Mouse (Mus musculus) hindbrain, embryonic 11.5 days (tissue): ENCODE data around the gene Scarf1. TPM values are rescaled to one million over a fixed set of nuclear protein-coding genes. Genes with fewer than 3 reads are reported as not detected.
A peak's percentile ranks its signal among the peaks of the same experiment; 100 is the strongest.

Experiments used
- ATAC-seq: fragments of 200-750 bp; cut with Nextera tagmentation; 2 replicates; pipeline ENCODE4 v1.8.0; 2017; ENCODE audit warnings: mild to moderate bottlenecking, moderate TSS enrichment, moderate library complexity; ENCODE audit not compliant: low FRiP score
- DNase-seq: peaks from one replicate; pipeline ENCODE4 v3.0.0-alpha.2; 2015; ENCODE audit warnings: low spot score
- H3K27ac ChIP-seq: fragments of 300-500 bp; sonication (generic); 2 replicates; pipeline ENCODE4 v1.5.1; 2014; ENCODE audit warnings: mild to moderate bottlenecking, low read depth, low read length
- H3K27me3 ChIP-seq: fragments of 300-500 bp; sonication (generic); 2 replicates; pipeline ENCODE4 v1.6.1; 2014; ENCODE audit warnings: mild to moderate bottlenecking, low read length, moderate library complexity, mixed read lengths; ENCODE audit not compliant: control insufficient read depth, insufficient read depth
- H3K36me3 ChIP-seq: fragments of 300-500 bp; sonication (generic); 2 replicates; pipeline ENCODE4 v1.6.1; 2014; ENCODE audit warnings: mild to moderate bottlenecking, low read length, moderate library complexity, mixed read lengths; ENCODE audit not compliant: control insufficient read depth, insufficient read depth
- H3K4me1 ChIP-seq: fragments of 300-500 bp; sonication (generic); replicated peaks from 2 replicates; pipeline ENCODE4 v1.6.1; 2014; ENCODE audit warnings: low read length, mixed read lengths; ENCODE audit not compliant: control insufficient read depth, insufficient read depth
- H3K4me2 ChIP-seq: fragments of 300-500 bp; sonication (generic); replicated peaks from 2 replicates; pipeline ENCODE4 v1.6.1; 2014; ENCODE audit warnings: mild to moderate bottlenecking, low read depth, low read length
- H3K4me3 ChIP-seq: fragments of 300-500 bp; sonication (generic); 2 replicates; pipeline ENCODE4 v1.5.1; 2014; ENCODE audit warnings: low read depth, low read length
- H3K9ac ChIP-seq: fragments of 300-500 bp; sonication (generic); 2 replicates; pipeline ENCODE4 v1.6.1; 2014; ENCODE audit warnings: low read depth, low read length
- H3K9me3 ChIP-seq: fragments of 300-500 bp; sonication (generic); 2 replicates; pipeline ENCODE4 v1.6.1; 2016; ENCODE audit warnings: low read length; ENCODE audit not compliant: control insufficient read depth
- WGBS: fragments of 180-500 bp; shearing (Covaris S2); extraction: QIAGEN DNeasy Blood & Tissue Kit; methylation state at CpG from one replicate; pipeline ENCODE4 v1.1.7; 2014; 5-methylcytosine and 5-hydroxymethylcytosine counted together
- polyA plus RNA-seq: library from polyadenylated mRNA; unstranded; fragments of >200 nt; fragmentation: Nextera tagmentation; extraction: Ambion mirVana; gene quantifications from 2 replicates; pipeline ENCODE4 v1.2.1, GENCODE M21; 2014

The Scarf1 gene
- polyA plus RNA-seq, 1 experiment from 2014 or later = 3.4 TPM

GRCm38 (mm10) chr11:75470675-75471074 is 42.7 kb upstream of the Scarf1 start:
- H3K36me3 ChIP-seq = no peaks in the 10 kb centered on the region
- H3K27ac ChIP-seq = no peak overlapping the region
- no peak overlapping the region for H3K9ac ChIP-seq
- no peaks in the 10 kb centered on the region for H3K27me3 ChIP-seq
- H3K4me2 ChIP-seq = no peak overlapping the region
- ATAC-seq (no peak), DNase-seq (no peak)
- no peaks in the 10 kb centered on the region for H3K9me3 ChIP-seq
- WGBS = 79% methylated on average over 3 of the region's 3 CpGs
- no peaks in the 10 kb centered on the region for H3K4me1 ChIP-seq
- H3K4me3 ChIP-seq = no peak overlapping the region

- Histone ChIP-seq H3K27ac (no peak overlapping the region), H3K9me3 (no peaks in the 10 kb centered on the region), H3K4me2 (no peak overlapping the region), H3K27me3 (no peaks in the 10 kb centered on the region), H3K4me1 (no peaks in the 10 kb centered on the region), H3K4me3 (no peak overlapping the region), H3K9ac (no peak overlapping the region), H3K36me3 (no peaks in the 10 kb centered on the region)
- 89% methylated on average over 11 of the region's 11 CpGs for WGBS
- no peak for DNase-seq
- ATAC-seq = no peak
These were observed 40.8 kb upstream of the Scarf1 start for GRCm38 (mm10) chr11:75472469-75473081.

GRCm38 (mm10) chr11:75473376-75473775 is 40.0 kb upstream of the Scarf1 start:
- Histone ChIP-seq H3K4me2 (no peak overlapping the region), H3K4me3 (no peak overlapping the region), H3K27me3 (no peaks in the 10 kb centered on the region), H3K9ac (no peak overlapping the region), H3K9me3 (no peaks in the 10 kb centered on the region), H3K4me1 (no peaks in the 10 kb centered on the region), H3K27ac (no peak overlapping the region), H3K36me3 (no peaks in the 10 kb centered on the region)
- no peak for ATAC-seq
- no peak for DNase-seq
- 68% methylated on average over 7 of the region's 7 CpGs for WGBS

GRCm38 (mm10) chr11:75486192-75486591 is 27.1 kb upstream of the Scarf1 start:
- Histone ChIP-seq H3K27me3 (no peaks in the 10 kb centered on the region), H3K4me1 (peaks cover 6% of the 10 kb centered on the region), H3K36me3 (peaks cover 9% of the 10 kb centered on the region), H3K9me3 (no peaks in the 10 kb centered on the region), H3K4me2 (no peak overlapping the region), H3K9ac (no peak overlapping the region), H3K4me3 (peak overlapping the region; percentile 94; the same call in 1 of the 2 replicates), H3K27ac (no peak overlapping the region)
- peak; percentile 30 for ATAC-seq
- no peak for DNase-seq
- 19% methylated on average over 3 of the region's 3 CpGs for WGBS

GRCm38 (mm10) chr11:75486601-75487285 is 26.6 kb upstream of the Scarf1 start, which contains the start of gene Prpf8:
Prpf8 (plus strand) TSS chr11:75486816.
- under 1% methylated on average over 52 of the region's 52 CpGs for WGBS
- Histone ChIP-seq H3K4me3 (peak within 1 kb of the TSS; percentile 94), H3K27ac (peak within 1 kb of the TSS; percentile 56; the same call in 1 of the 2 replicates), H3K27me3 (no peaks in the 10 kb centered on the region), H3K4me2 (peak within 1 kb of the TSS; percentile 92), H3K9ac (peak within 1 kb of the TSS; percentile 91), H3K36me3 (peaks cover 14% of the 10 kb centered on the region), H3K9me3 (no peaks in the 10 kb centered on the region), H3K4me1 (peaks cover 6% of the 10 kb centered on the region)
- ATAC-seq (peak; percentile 100), DNase-seq (peak; percentile 98)

- Histone ChIP-seq H3K36me3 (peaks cover 22% of the 10 kb centered on the region), H3K9ac (peak overlapping the region; percentile 91), H3K4me3 (peak overlapping the region; percentile 94), H3K9me3 (no peaks in the 10 kb centered on the region), H3K27ac (no peak overlapping the region), H3K27me3 (no peaks in the 10 kb centered on the region), H3K4me1 (peaks cover 6% of the 10 kb centered on the region), H3K4me2 (peak overlapping the region; percentile 92)
- DNase-seq (no peak), ATAC-seq (no peak)
- 50% methylated on average over 6 of the region's 6 CpGs for WGBS
These were observed 25.8 kb upstream of the Scarf1 start for GRCm38 (mm10) chr11:75487496-75487895.

- Histone ChIP-seq H3K4me1 (no peaks in the 10 kb centered on the region), H3K4me2 (no peak overlapping the region), H3K9me3 (no peaks in the 10 kb centered on the region), H3K27me3 (no peaks in the 10 kb centered on the region), H3K4me3 (no peak overlapping the region), H3K9ac (no peak overlapping the region), H3K27ac (no peak overlapping the region), H3K36me3 (peaks cover 41% of the 10 kb centered on the region)
- WGBS = 96% methylated on average over 10 of the region's 10 CpGs
- DNase-seq = no peak
- ATAC-seq = no peak
These were observed 18.9 kb upstream of the Scarf1 start for GRCm38 (mm10) chr11:75494296-75495049.

GRCm38 (mm10) chr11:75498126-75498525 is 15.2 kb upstream of the Scarf1 start:
- DNase-seq (no peak), ATAC-seq (no peak)
- no peaks in the 10 kb centered on the region for H3K9me3 ChIP-seq
- H3K36me3 ChIP-seq = peaks cover 44% of the 10 kb centered on the region
- no peak overlapping the region for H3K4me2 ChIP-seq
- H3K9ac ChIP-seq = no peak overlapping the region
- H3K4me3 ChIP-seq = no peak overlapping the region
- H3K27ac ChIP-seq = no peak overlapping the region
- no peaks in the 10 kb centered on the region for H3K4me1 ChIP-seq
- H3K27me3 ChIP-seq = no peaks in the 10 kb centered on the region
- 76% methylated on average over 1 of the region's 1 CpGs for WGBS
